Mouse (Mus musculus) brain, embryonic 14.5 days (tissue): Measurements from ENCODE around the gene Etv1.

Experiments
- CTCF ChIP-seq: fragments of 200-500 bp; IDR thresholded peaks from 2 replicates; pipeline ENCODE4 v1.5.1; 2012; ENCODE audit warnings: inconsistent platforms, mild to moderate bottlenecking, moderate library complexity, borderline replicate concordance; ENCODE audit not compliant: insufficient read depth, insufficient read length; ENCODE audit errors: extremely low read depth
- POLR2A ChIP-seq: fragments of 200-500 bp; IDR thresholded peaks from 2 replicates; pipeline ENCODE4 v1.6.1; 2012; ENCODE audit warnings: mild to moderate bottlenecking, inconsistent platforms, borderline replicate concordance; ENCODE audit not compliant: poor library complexity, insufficient read depth, insufficient read length, severe bottlenecking; ENCODE audit errors: extremely low read depth

DNA sequence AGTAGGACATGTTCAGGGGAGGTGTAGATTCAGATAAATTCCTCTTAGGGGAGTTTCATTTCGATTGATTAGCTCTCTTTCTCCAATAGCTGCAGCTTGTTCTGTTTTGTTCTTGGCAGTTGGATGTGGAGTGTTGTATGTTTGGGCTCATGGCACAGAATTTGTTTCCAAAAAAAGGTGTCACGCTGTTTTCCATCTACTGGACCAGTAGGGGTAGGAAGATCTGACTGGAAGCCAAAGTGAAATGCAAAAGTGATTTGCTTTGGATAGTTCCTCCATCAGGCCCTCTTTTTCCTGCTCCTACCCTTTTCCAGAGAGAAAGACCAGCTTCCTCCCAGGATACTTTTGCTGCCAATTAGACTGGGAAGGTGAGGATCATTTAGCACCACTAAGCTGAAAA lies 39.1 kb downstream of the Etv1 start:
- no peak for TF ChIP-seq CTCF
- no peak for TF ChIP-seq POLR2A
